Mouse (Mus musculus) MN1 (cell line): ENCODE results near the gene Zmynd11.
A peak's percentile ranks its signal among the peaks of the same experiment; 100 is the strongest.

Experiments used
- DNase-seq: peaks from one replicate; pipeline ENCODE4 v3.0.0-alpha.2; 2016; ENCODE audit warnings: low spot score

Zmynd11 gene

DNA sequence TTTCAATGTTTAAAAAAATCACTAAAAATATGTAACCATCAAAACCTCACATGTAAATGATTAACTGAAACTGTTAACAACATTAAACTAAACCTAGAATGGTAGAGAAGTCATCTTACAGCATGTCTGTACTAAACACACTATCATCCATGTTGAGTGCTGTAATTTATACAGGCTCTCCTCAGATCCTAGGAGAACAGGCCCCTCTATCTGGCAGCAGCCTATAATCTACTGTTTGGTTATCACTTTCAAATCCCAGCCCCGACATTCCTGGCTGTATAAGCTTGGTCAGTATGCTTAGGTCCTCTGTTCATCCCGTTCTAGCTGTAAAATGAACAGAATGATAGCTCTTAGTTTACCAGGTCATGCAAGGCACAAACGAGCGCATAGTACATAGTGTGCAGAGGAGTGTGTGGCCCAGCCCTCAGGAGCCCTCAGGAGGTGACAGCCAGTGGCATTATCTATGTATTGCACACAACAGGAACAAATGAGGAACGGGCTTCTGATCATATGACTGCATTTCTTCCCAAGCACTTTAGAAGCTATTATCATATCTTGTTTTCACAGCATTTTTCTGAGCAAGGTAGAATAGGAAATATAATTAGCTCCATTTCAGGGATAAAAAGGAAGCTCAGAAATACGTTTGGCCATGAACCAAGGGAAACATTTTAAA, 51.5 kb downstream of the Zmynd11 start:
- no peak for DNase-seq

DNA sequence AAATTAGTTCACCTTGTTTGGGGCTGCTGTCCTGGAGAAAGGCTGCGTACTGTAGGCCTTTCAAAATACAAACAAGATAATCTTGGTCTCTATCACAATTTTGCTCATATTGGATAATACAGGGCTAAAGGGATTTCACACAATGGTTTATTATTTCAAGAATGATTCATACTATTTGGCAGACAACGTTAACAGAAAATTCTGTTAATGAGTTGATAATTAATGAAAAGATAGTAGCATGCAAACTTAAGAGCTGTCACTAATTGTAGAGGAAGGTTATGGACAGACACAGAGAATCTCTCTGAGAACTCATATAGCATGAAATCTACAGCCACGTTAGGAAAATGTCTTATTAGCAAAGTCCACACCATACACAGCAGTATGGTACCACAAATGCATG, 52.2 kb downstream of the Zmynd11 start:
- no peak for DNase-seq

DNA sequence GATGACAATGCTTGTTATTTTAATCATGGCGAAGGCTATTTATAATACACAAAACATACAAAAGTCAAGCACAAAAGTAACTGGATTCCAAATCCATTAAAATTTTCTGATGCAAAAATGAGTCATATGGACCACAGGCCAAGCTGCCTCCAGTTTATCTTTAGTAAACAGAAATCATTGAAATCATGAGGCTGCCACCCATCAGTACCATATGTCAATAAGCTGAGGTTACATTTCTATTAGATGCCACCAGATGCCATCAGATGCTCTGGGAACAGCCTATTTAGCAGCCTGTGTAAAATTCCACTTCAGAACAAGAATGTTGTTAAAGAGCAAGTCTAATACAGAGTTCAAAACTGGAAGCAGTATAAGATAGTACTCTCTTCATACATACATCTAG, 52.7 kb downstream of the Zmynd11 start:
- DNase-seq: peak; percentile 11

DNA sequence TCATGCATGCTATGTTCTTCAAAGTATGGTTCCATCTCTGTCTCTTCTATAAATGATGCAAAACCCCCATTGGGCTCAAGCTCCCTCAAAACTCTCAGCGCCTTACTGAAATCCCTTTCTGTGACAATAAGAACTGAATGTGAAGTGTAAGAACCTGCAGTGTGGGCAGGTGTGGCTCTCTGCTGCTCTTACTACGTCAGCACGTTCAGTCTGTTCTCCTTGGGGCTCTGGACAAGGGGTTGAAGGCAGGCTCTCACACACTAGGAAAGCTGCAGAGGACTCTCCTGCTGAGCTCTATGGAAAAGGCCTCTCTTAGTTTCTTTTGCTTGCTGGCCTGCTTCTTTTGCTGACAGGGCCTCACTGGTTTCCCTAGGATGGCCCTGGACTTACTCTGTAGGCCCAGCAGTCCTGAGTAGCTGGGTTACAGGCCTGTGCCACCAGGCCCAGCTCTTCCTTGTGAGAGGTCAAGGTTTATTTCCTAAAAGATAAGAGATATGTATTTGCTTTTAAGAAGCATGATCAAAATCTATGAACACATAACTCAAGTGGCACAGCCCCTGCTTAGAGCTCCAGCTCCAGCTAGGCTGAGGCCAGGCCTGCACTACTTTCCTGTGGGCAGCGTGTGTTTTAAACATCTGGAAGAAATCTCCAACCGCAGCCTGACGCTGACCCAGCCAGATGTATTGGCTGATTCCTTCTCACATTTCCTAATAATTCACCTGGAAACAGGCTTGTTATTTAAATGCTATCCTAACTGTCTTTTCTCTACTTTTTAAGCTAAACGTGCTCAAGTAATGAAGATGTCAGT, 56.5 kb downstream of the Zmynd11 start:
- no peak for DNase-seq

DNA sequence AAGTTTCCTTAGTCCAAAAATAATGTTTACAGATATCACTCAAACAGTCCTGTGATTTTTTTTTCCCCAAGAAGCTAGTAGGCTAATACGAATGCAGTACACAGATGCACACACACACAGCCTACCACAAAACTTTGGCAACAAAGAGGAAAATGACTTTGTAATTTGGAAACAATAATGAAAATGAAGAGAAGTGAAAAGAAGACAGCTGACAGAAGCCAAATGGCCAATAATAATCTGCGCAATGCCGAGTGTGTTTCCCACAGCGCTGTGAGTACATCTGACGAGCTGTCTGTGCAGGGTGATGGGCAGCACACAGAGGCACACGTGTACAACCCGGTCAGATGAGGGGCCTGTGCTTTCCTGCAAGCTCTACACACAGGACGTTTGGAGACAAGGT, 58.4 kb downstream of the Zmynd11 start:
- no peak for DNase-seq

DNA sequence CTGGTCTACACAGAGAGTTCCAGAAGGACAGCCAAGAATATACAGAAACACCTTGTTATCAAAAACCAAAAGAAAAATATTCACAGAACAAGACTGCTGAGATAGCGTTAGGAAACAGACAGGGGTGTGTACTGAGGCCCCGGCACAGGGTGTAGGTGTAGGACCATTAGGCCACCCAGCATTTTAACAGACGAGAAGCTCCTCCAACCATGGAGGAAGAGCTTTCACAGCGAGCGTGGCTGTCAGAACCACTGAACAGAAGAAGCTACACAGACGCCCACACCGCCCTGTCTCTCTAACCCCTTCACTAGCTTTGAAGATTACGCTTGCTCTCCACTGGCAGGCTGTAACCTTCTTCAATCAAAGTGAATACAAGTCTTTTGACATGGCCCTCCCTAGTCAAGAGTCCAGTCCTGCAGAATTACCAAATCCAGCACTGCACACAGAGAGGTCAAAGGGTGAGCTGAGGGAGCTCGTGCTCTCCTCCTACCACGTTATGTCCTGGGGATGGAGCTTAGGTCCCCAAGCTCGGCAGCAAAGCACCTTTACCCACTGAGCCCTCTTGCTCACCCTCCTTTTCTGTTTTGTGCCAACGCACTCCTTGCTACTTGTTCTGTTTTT, 62.4 kb downstream of the Zmynd11 start:
- no peak for DNase-seq

DNA sequence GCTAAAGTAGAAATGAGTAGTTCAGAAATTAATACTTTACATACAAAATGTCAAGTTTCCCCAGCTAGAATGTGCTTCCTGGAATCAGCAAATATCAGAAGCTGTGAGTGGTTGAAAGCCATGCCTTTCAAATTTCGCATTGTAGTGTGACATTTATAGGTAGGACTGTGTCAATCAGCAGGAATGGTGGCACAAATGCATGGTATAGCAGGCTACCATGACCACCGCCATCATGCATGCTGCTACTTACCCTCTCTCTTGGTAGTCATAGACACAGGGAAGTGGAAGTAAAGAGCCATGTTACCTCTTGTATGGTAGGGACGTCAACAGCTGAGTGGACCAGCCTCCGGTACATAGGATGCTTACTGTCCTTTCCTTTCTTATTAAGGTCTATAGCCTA, 67.8 kb downstream of the Zmynd11 start:
- DNase-seq: no peak

DNA sequence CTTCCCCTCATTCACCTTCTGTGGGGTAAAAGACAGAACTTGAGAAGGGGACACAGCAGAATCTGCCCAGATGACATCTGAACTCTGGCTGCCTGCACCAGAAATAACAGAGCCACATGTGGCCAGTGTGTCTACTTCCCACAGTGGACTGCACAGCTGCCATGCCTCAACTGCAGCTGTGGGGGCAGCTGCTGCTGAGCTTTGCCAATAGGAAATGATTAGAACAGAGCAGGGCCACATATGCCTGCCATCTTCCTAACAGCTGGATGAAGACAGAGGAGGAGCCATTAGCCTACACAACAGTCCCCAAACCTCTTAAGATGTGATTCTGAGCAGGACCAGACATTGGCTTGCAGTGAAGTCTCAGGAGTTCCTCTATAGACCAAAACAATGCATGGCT, 69.3 kb downstream of the Zmynd11 start:
- no peak for DNase-seq

DNA sequence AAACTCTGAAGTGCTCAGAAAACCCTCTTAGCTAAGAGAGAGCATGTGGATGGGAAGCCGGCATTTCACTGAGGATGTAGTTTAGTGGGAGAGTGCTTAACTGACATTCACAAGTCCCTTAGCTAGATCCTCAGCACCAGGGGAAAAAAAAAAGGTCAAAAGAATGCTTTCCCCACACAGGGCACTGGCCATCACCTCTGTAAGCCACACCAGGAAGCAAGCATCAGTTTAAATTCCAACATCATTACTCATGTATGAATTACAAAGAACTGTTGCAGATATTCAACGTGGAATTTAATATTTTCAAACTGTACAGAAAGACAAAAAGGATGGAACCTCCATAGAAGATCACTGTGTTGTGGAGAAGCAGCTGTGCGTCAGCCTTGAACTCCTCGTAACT, 69.7 kb downstream of the Zmynd11 start:
- DNase-seq: no peak

DNA sequence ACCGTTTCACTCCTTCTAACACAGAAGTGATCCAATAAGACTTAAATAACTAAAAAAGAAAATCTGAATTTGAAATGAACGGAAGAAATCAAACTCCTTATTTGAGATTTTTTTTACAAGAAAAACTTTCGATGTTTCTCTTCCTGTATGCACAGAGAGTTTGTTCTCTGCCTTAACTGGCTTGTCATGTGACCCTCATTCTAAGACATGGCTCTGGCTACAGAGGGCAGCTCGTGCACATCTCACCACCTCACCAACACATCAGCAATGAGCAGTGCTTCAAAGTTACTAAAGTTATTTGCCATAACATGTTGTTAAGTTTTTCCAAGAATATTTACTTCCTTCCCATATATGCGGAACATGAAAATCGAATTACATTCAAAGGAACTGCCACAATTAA, 70.5 kb downstream of the Zmynd11 start:
- DNase-seq: no peak

DNA sequence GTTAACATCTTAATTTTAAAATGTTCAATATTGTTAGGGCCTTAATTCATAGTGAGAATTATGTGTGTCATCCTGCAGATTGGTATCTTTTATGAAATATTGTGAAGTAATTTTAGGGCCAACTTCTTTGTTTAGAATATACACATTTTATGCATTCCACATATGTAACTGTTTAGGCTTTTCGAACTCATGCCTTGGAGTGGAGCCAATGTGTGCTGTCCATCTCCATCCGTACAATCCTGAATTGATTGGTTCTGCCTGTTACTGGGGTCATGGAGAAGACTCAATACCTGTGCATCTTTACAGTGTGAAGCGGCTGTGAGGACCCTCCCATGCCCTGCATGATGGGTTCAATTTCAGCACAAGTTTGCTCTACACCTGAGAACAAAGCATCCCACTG, 72.3 kb downstream of the Zmynd11 start:
- DNase-seq: no peak

DNA sequence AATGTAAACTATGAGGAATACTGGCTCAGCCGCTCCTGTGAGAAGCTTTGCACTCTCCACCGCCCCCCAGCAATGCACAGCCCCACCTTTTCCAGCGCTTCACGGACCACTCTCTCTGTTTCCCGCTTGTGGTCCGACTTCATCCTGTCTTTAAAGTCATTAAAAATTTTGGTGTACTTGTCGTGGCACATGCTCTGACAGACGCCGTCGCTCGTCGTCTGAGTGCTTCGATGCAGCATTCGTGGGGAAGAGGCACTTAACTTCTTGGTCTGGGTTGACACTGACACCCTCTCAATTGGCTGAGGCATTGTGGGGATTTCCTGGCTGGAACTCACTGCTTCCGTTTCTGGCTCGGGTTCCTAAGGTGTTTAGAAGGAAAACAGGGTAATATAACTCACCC, 75.8 kb downstream of the Zmynd11 start:
- DNase-seq: no peak

DNA sequence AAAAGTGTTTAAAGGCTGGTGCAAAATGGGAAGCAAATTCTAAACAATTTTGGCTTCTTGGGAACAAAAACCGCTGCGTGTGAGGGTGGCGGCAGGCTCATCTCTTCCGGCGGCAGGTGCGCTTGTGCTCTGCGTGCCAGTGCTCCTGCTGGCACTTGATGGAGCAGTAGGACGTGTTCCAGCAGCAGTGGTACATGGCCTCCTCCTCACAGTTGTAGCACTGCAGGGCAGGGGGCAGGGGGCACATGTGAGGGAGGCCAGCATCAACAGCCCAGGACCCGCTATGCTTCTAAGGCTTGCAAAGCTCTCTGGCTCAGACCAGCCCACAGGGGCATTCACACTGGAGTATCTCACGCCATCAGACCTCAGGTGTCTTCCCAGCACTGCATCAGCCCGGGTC, 78.4 kb downstream of the Zmynd11 start:
- no peak for DNase-seq

DNA sequence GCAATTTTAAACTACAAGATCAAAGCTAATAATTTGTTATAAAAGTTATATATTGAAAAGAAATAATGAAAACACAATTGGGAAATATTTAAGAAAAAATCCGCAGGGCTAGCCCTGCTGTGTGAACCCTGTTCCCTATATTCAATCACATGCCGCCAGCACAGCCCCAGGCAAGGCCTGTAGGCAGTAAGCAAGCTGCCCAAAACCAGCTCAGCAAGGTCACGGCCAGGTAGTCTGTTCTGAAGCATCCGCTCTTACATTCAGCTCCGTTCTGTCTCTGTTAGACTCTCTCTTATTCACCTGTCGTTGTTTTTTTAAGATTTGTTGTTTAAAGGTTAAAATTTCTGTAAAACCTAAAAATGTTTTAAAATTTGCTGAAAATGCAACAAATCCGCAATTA, 78.9 kb downstream of the Zmynd11 start:
- DNase-seq: no peak

DNA sequence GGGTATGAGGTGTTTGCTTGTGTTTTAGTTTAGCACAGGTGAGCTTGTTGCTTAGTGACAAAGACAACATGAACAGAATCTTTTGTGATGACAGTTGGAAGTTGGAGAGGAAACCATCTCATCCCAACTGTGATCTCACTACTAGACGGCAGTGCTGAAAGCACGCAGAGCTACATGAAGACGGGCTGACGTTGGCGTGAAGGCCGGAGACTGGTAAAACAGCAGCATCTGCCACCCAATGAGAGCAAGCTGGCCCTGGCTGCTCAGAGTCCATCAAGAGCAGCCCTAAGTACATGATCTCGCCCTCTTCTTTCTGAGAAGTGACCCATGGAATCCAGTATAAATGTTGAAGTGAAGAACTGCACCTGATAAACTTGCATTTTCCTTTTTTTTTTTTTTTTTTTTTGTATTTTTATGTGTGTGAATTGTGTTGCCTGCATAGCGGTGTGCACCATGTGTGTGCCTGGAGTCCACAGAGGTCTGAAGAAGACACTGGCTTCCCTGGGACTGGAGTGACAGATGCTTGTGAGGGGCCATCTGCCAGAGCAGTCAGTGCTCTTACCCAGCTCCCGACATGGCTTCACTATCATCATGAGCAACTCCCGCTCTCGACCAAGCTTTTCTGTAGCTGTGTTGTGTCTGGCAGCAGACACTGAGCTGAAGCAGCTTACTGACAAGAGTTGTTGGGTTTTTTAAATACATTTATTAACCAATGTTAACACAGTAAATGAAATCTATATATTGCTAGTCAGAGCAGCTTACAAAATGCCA, 80.8 kb downstream of the Zmynd11 start:
- DNase-seq: no peak

DNA sequence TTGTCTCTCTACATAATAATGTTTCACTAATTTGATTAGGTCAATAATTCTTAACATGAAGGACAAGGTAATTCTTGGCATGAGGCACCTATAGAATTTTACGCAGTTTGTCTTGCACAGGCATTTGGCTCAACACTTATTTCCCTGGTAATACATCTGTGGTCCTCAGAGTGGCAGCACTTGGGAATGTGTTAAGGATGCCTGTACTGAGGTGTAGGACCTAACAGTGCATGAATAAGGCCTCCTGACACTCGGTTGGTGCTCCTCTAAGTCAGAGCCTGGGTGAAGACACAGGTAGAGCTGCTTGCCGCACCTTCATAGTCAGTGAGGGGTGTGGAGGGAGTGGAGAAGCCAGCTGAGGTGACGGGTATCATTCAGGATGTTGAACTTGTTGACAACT, 81.8 kb downstream of the Zmynd11 start:
- DNase-seq: no peak

DNA sequence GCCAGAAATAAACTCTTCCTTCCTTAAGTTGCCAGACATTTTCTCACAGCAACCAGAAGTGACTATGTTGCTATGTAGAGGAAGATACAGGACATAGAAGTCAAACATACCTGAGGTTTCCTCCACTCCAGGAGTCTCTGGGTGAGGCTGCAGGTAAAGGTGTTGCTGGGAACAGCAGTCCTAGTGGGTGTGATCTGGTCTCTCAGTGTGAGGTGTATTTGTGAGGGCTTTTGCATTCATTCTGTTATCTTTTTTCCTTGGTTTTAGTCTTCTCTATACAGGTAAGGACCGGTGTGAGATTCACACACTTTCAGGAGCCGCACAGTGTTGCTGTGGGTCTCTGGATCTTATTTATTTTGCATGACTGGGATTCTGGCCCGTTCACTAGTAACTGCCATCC, 83.6 kb downstream of the Zmynd11 start:
- no peak for DNase-seq

DNA sequence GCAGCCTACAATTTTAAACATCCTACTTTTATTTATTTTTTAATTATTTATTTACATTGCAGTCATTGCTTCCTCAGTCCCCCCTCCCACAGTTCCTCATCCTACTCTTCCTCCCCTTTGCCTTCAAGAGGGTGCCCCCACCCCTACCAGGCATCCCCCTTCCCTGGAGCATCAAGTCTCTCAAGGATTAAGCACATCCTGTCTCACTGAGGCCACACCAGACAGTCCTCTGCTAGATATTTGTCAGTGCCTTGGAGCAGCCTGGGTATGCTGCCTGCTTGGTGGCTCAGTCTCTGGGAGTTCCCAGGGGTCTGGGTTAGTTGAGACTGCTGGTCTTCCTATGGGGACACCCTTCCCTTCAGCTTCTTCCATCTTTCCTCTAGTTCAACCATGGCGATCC, 91.0 kb downstream of the Zmynd11 start:
- DNase-seq: no peak

DNA sequence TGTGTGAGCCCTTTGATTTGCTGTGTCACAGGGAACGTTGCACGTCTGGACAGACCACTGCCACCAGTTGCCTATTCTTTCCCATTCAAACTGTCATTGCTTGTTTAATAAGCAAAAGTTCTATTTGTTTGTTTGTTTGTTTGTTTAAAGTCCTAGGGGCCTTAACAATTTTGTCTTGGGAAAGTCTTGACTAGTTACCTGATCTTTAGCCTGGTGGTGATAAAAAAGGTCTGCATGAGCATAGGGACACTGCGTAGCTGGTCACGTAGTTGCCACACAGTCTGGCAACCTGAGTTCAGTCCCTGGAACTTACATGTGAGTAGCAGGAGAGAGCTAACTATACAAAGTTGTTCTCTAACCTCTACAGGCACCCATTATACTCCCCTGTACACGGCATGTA, 95.9 kb downstream of the Zmynd11 start:
- no peak for DNase-seq

DNA sequence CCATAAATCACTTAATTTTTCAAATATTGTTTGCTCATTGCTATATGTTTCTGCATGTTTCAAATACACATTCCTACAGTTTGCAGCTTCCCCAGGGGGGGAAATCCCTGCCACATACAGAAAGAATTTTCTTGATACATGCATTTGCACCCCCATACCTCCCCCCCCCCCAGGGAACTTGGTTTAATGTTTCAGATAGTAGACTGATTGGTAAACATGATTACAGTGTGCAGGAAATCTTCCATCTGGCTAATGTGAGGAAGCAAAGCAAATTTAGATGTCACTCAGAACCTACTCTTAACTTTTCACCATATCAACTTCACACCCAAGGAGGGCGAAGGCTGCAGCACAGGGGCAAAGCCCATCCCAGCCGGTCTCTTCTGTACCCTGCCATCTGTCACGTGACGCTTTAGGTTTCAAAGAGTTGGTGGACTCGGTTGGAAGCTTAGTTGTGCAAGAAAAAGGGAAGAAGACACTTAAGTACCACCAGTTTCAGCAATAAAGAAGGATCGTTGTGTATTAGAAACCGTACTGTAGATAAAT, 97.1 kb downstream of the Zmynd11 start:
- DNase-seq: no peak

DNA sequence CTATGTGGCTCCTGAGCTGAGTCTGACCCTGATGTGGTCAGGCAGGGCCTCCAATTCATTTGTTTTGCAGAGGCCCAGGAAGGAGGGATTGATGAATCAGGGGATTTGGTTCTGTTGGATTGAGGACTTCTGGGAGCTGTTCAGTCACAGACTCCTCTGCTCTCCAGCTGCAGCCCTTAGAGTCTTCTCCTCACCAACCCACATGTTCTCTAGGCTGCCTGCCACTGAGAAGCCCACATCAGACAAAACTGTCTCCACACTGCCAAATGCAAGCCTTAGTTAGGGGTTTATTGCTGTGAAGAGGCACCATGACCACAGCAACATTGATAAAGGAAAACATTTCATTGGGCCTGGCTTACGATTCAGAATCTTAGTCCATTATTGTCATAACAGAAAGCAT, 101.5 kb downstream of the Zmynd11 start:
- no peak for DNase-seq

DNA sequence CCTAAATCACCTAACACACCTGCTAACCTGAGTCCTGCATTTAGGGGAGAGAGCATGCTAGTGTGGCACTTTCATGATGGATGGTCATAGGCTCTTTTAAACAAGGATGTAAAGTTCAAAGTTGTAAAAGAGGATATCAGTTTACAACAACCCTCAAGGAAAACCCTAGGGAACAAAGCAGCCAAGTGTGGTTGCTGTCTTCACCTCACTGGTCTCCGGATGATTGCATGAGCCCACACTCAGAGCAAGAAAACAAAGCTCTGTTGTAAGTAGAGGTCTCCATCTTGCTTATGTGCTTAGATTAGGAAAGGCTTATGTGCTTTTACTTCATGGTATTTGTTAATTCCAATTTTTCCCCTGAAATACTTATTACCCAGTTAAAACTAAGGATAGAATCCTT, 104.4 kb downstream of the Zmynd11 start:
- no peak for DNase-seq
